Mouse (Mus musculus) lung, embryonic 14.5 days (tissue): ENCODE measurements around the gene Cpne5. TPM values are rescaled to one million over a fixed set of nuclear protein-coding genes. Genes with fewer than 3 reads are reported as not detected.

Source experiments
- ATAC-seq: fragments of 200-750 bp; cut with Nextera tagmentation; 2 replicates; pipeline ENCODE4 v1.8.0; 2017; ENCODE audit warnings: mild to moderate bottlenecking, moderate TSS enrichment, moderate library complexity; ENCODE audit not compliant: insufficient read depth
- DNase-seq: peaks from one replicate; pipeline ENCODE4 v3.0.0-alpha.2; 2015
- H3K27ac ChIP-seq: fragments of 300-500 bp; sonication (generic); 2 replicates; pipeline ENCODE4 v1.5.1; 2014; ENCODE audit warnings: low read depth, mild to moderate bottlenecking, moderate library complexity
- H3K27me3 ChIP-seq: fragments of 300-500 bp; sonication (generic); 2 replicates; pipeline ENCODE4 v1.6.1; 2014; ENCODE audit warnings: low read length, control low read depth; ENCODE audit not compliant: insufficient read depth
- H3K36me3 ChIP-seq: fragments of 300-500 bp; sonication (generic); 2 replicates; pipeline ENCODE4 v1.6.1; 2014; ENCODE audit warnings: control low read depth; ENCODE audit not compliant: insufficient read depth
- H3K4me1 ChIP-seq: fragments of 300-500 bp; sonication (generic); 2 replicates; pipeline ENCODE4 v1.6.1; 2014; ENCODE audit warnings: antibody characterized with exemption, control low read depth; ENCODE audit not compliant: insufficient read depth
- H3K4me2 ChIP-seq: fragments of 300-500 bp; sonication (generic); 2 replicates; pipeline ENCODE4 v1.6.1; 2014; ENCODE audit warnings: mild to moderate bottlenecking
- H3K4me3 ChIP-seq: fragments of 300-500 bp; sonication (generic); 2 replicates; pipeline ENCODE4 v1.5.1; 2014; ENCODE audit warnings: low read depth, low read length
- H3K9ac ChIP-seq: fragments of 300-500 bp; sonication (generic); 2 replicates; pipeline ENCODE4 v1.6.1; 2014
- H3K9me3 ChIP-seq: fragments of 300-500 bp; sonication (generic); 2 replicates; pipeline ENCODE4 v1.6.1; 2016; ENCODE audit warnings: low read depth, low read length, control low read depth
- CTCF ChIP-seq: IDR thresholded peaks from 2 replicates; pipeline ENCODE4 v1.5.1; 2016; ENCODE audit warnings: antibody characterized with exemption, low read depth
- WGBS: fragments of 180-500 bp; shearing (Covaris S2); extraction: QIAGEN DNeasy Blood & Tissue Kit; methylation state at CpG from one replicate; pipeline ENCODE4 v1.1.7; 2014; 5-methylcytosine and 5-hydroxymethylcytosine counted together
- polyA plus RNA-seq: library from polyadenylated mRNA; unstranded; fragments of >200 nt; fragmentation: Nextera tagmentation; extraction: Ambion mirVana; gene quantifications from 2 replicates; pipeline ENCODE4 v1.2.1, GENCODE M21; 2014

Cpne5 gene
- polyA plus RNA-seq, 1 experiment from 2014 or later: 6.9 TPM

GRCm38 (mm10) chr17:29188989-29189388 is 49.0 kb downstream of the Cpne5 start:
- 8% methylated on average over 12 of the region's 12 CpGs for WGBS

GRCm38 (mm10) chr17:29186989-29187859 is 50.7 kb downstream of the Cpne5 start:
- H3K9ac ChIP-seq: no peak overlapping the region
- H3K9me3 ChIP-seq: no peaks in the 10 kb centered on the region
- no peaks in the 10 kb centered on the region for H3K36me3 ChIP-seq
- H3K27me3 ChIP-seq: no peaks in the 10 kb centered on the region
- DNase-seq (peak; percentile 47), ATAC-seq (no peak)
- H3K4me3 ChIP-seq: no peak overlapping the region
- WGBS: 35% methylated on average over 10 of the region's 10 CpGs
- no peak for TF ChIP-seq CTCF
- H3K4me1 ChIP-seq: peaks cover 13% of the 10 kb centered on the region
- H3K27ac ChIP-seq: no peak overlapping the region
- H3K4me2 ChIP-seq: no peak overlapping the region

More at GRCm38 (mm10) chr17:29188989-29189388, 49.0 kb downstream of the Cpne5 start:
- Histone ChIP-seq H3K9me3 (no peaks in the 10 kb centered on the region), H3K27me3 (no peaks in the 10 kb centered on the region), H3K36me3 (no peaks in the 10 kb centered on the region), H3K4me1 (peaks cover 13% of the 10 kb centered on the region), H3K27ac (no peak overlapping the region), H3K4me2 (peak overlapping the region; percentile 46), H3K9ac (no peak overlapping the region), H3K4me3 (no peak overlapping the region)
- DNase-seq: peak; percentile 75
- TF ChIP-seq CTCF: no peak
- 0 out of 2 replicates have a peak, but pooled peaks have one; percentile 17 for ATAC-seq

GRCm38 (mm10) chr17:29185376-29186046 is 52.5 kb downstream of the Cpne5 start:
- WGBS: 28% methylated on average over 7 of the region's 7 CpGs
- peak overlapping the region; percentile 24; the same call in 1 of the 2 replicates for H3K27ac ChIP-seq
- no peaks in the 10 kb centered on the region for H3K27me3 ChIP-seq
- H3K9me3 ChIP-seq: no peaks in the 10 kb centered on the region
- no peak for TF ChIP-seq CTCF
- no peak overlapping the region for H3K4me2 ChIP-seq
- H3K36me3 ChIP-seq: no peaks in the 10 kb centered on the region
- peak; percentile 46 for DNase-seq
- no peak overlapping the region for H3K9ac ChIP-seq
- H3K4me1 ChIP-seq: peaks cover 13% of the 10 kb centered on the region
- ATAC-seq: peak; percentile 58
- H3K4me3 ChIP-seq: no peak overlapping the region

GRCm38 (mm10) chr17:29183162-29183561 is 54.8 kb downstream of the Cpne5 start:
- WGBS: 56% methylated on average over 11 of the region's 11 CpGs
- no peak for TF ChIP-seq CTCF
- H3K27ac ChIP-seq: no peak overlapping the region
- no peak overlapping the region for H3K9ac ChIP-seq
- H3K36me3 ChIP-seq: no peaks in the 10 kb centered on the region
- ATAC-seq: no peak
- H3K27me3 ChIP-seq: no peaks in the 10 kb centered on the region
- H3K4me3 ChIP-seq: no peak overlapping the region
- no peaks in the 10 kb centered on the region for H3K9me3 ChIP-seq
- DNase-seq: no peak
- peaks cover 13% of the 10 kb centered on the region for H3K4me1 ChIP-seq
- no peak overlapping the region for H3K4me2 ChIP-seq

- Histone ChIP-seq H3K9ac (no peak overlapping the region), H3K36me3 (no peaks in the 10 kb centered on the region), H3K4me2 (no peak overlapping the region), H3K4me1 (peaks cover 10% of the 10 kb centered on the region), H3K27ac (no peak overlapping the region), H3K27me3 (no peaks in the 10 kb centered on the region), H3K4me3 (no peak overlapping the region), H3K9me3 (no peaks in the 10 kb centered on the region)
- no peak for TF ChIP-seq CTCF
- DNase-seq (no peak), ATAC-seq (no peak)
- 56% methylated on average over 5 of the region's 5 CpGs for WGBS
Measured at GRCm38 (mm10) chr17:29181751-29182150, 56.2 kb downstream of the Cpne5 start.

- H3K27ac ChIP-seq: no peak overlapping the region
- peaks cover 7% of the 10 kb centered on the region for H3K4me1 ChIP-seq
- DNase-seq (peak; percentile 64), ATAC-seq (no peak)
- H3K4me2 ChIP-seq: no peak overlapping the region
- H3K9me3 ChIP-seq: no peaks in the 10 kb centered on the region
- H3K4me3 ChIP-seq: no peak overlapping the region
- no peaks in the 10 kb centered on the region for H3K27me3 ChIP-seq
- TF ChIP-seq CTCF: no peak
- no peak overlapping the region for H3K9ac ChIP-seq
- WGBS: 41% methylated on average over 4 of the region's 4 CpGs
- no peaks in the 10 kb centered on the region for H3K36me3 ChIP-seq
Measured at GRCm38 (mm10) chr17:29180406-29181127, 57.4 kb downstream of the Cpne5 start.
